Mouse (Mus musculus) lung, embryonic 15.5 days (tissue): Measurements from ENCODE around the gene Nell2. TPM values are rescaled to one million over a fixed set of nuclear protein-coding genes. Genes with fewer than 3 reads are reported as not detected.

Experiments used
- ATAC-seq: fragments of 200-750 bp; cut with Nextera tagmentation; 2 replicates; pipeline ENCODE4 v1.8.0; 2017; ENCODE audit warnings: moderate number of reproducible peaks, borderline replicate concordance; ENCODE audit not compliant: low FRiP score, low TSS enrichment; ENCODE audit errors: extremely low read depth
- H3K27ac ChIP-seq: fragments of 300-500 bp; sonication (generic); 2 replicates; pipeline ENCODE4 v1.5.1; 2015; ENCODE audit warnings: moderate library complexity, mild to moderate bottlenecking, inconsistent platforms
- H3K27me3 ChIP-seq: fragments of 300-500 bp; sonication (generic); 2 replicates; pipeline ENCODE4 v1.6.1; 2015; ENCODE audit warnings: inconsistent platforms
- H3K36me3 ChIP-seq: fragments of 300-500 bp; sonication (generic); 2 replicates; pipeline ENCODE4 v1.6.1; 2015; ENCODE audit warnings: inconsistent platforms
- H3K4me1 ChIP-seq: fragments of 300-500 bp; sonication (generic); 2 replicates; pipeline ENCODE4 v1.6.1; 2015; ENCODE audit warnings: inconsistent platforms
- H3K4me2 ChIP-seq: fragments of 300-500 bp; sonication (generic); 2 replicates; pipeline ENCODE4 v1.6.1; 2015; ENCODE audit warnings: inconsistent platforms, mild to moderate bottlenecking, moderate library complexity
- H3K4me3 ChIP-seq: fragments of 300-500 bp; sonication (generic); 2 replicates; pipeline ENCODE4 v1.5.1; 2015; ENCODE audit warnings: mild to moderate bottlenecking, inconsistent platforms
- H3K9ac ChIP-seq: fragments of 300-500 bp; sonication (generic); 2 replicates; pipeline ENCODE4 v1.6.1; 2015; ENCODE audit warnings: inconsistent platforms
- H3K9me3 ChIP-seq: fragments of 300-500 bp; sonication (generic); 2 replicates; pipeline ENCODE4 v1.6.1; 2016; ENCODE audit warnings: inconsistent platforms
- WGBS: fragments of 180-500 bp; shearing (Covaris S2); methylation state at CpG from one replicate; pipeline ENCODE4 v1.1.7; 2015; 5-methylcytosine and 5-hydroxymethylcytosine counted together
- polyA plus RNA-seq: library from polyadenylated mRNA; unstranded; fragments of >200 nt; fragmentation: Nextera tagmentation; extraction: Ambion mirVana; gene quantifications from 2 replicates; pipeline ENCODE4 v1.2.1, GENCODE M21; 2015

Nell2 gene
- polyA plus RNA-seq, 1 experiment from 2014 or later: 1.8 TPM

GRCm38 (mm10) chr15:95135926-95136609 is 392.3 kb downstream of the Nell2 start:
- 86% methylated on average over 17 of the region's 17 CpGs for WGBS
- no peaks in the 10 kb centered on the region for H3K27me3 ChIP-seq
- no peak overlapping the region for H3K9ac ChIP-seq
- peak; percentile 57; the same call in 1 of the 2 replicates for ATAC-seq
- H3K27ac ChIP-seq: no peak overlapping the region
- no peaks in the 10 kb centered on the region for H3K9me3 ChIP-seq
- no peaks in the 10 kb centered on the region for H3K4me1 ChIP-seq
- no peak overlapping the region for H3K4me3 ChIP-seq
- no peak overlapping the region for H3K4me2 ChIP-seq
- no peaks in the 10 kb centered on the region for H3K36me3 ChIP-seq

GRCm38 (mm10) chr15:95131401-95131800 is 397.0 kb downstream of the Nell2 start:
- H3K36me3 ChIP-seq: no peaks in the 10 kb centered on the region
- 72% methylated on average over 4 of the region's 4 CpGs for WGBS
- ATAC-seq: no peak

GRCm38 (mm10) chr15:95108626-95109025 is 419.7 kb downstream of the Nell2 start:
- H3K4me3 ChIP-seq: no peak overlapping the region
- H3K27ac ChIP-seq: no peak overlapping the region
- no peaks in the 10 kb centered on the region for H3K27me3 ChIP-seq
- no peak for ATAC-seq
- WGBS: 86% methylated on average over 4 of the region's 4 CpGs
- no peaks in the 10 kb centered on the region for H3K9me3 ChIP-seq
- no peak overlapping the region for H3K4me2 ChIP-seq
- no peak overlapping the region for H3K9ac ChIP-seq
- no peaks in the 10 kb centered on the region for H3K36me3 ChIP-seq
- H3K4me1 ChIP-seq: no peaks in the 10 kb centered on the region

More at GRCm38 (mm10) chr15:95131401-95131800, 397.0 kb downstream of the Nell2 start:
- no peaks in the 10 kb centered on the region for H3K4me1 ChIP-seq
- no peak overlapping the region for H3K4me3 ChIP-seq
- H3K9ac ChIP-seq: no peak overlapping the region
- H3K27me3 ChIP-seq: no peaks in the 10 kb centered on the region
- H3K4me2 ChIP-seq: no peak overlapping the region
- no peaks in the 10 kb centered on the region for H3K9me3 ChIP-seq
- H3K27ac ChIP-seq: no peak overlapping the region

GRCm38 (mm10) chr15:95107246-95107809 is 421.0 kb downstream of the Nell2 start:
- WGBS: 67% methylated on average over 8 of the region's 8 CpGs
- H3K4me1 ChIP-seq: no peaks in the 10 kb centered on the region
- H3K36me3 ChIP-seq: no peaks in the 10 kb centered on the region
- no peak overlapping the region for H3K27ac ChIP-seq
- no peak overlapping the region for H3K9ac ChIP-seq
- no peak for ATAC-seq
- H3K27me3 ChIP-seq: no peaks in the 10 kb centered on the region
- no peak overlapping the region for H3K4me2 ChIP-seq
- no peaks in the 10 kb centered on the region for H3K9me3 ChIP-seq
- no peak overlapping the region for H3K4me3 ChIP-seq

- no peak overlapping the region for H3K27ac ChIP-seq
- no peaks in the 10 kb centered on the region for H3K36me3 ChIP-seq
- no peak overlapping the region for H3K4me2 ChIP-seq
- no peak for ATAC-seq
- no peaks in the 10 kb centered on the region for H3K9me3 ChIP-seq
- H3K9ac ChIP-seq: no peak overlapping the region
- no peak overlapping the region for H3K4me3 ChIP-seq
- H3K27me3 ChIP-seq: no peaks in the 10 kb centered on the region
- H3K4me1 ChIP-seq: no peaks in the 10 kb centered on the region
These were observed 426.8 kb downstream of the Nell2 start for GRCm38 (mm10) chr15:95101522-95101921.

- Histone ChIP-seq H3K9ac (no peak overlapping the region), H3K9me3 (no peaks in the 10 kb centered on the region), H3K4me2 (no peak overlapping the region), H3K27me3 (no peaks in the 10 kb centered on the region), H3K36me3 (no peaks in the 10 kb centered on the region), H3K4me1 (no peaks in the 10 kb centered on the region), H3K4me3 (no peak overlapping the region), H3K27ac (no peak overlapping the region)
- ATAC-seq: no peak
- WGBS: 86% methylated on average over 7 of the region's 7 CpGs
These were observed 428.2 kb downstream of the Nell2 start for GRCm38 (mm10) chr15:95100133-95100532.

- no peaks in the 10 kb centered on the region for H3K36me3 ChIP-seq
- no peaks in the 10 kb centered on the region for H3K9me3 ChIP-seq
- H3K9ac ChIP-seq: no peak overlapping the region
- no peak overlapping the region for H3K4me3 ChIP-seq
- H3K4me2 ChIP-seq: no peak overlapping the region
- ATAC-seq: no peak
- WGBS: 58% methylated on average over 7 of the region's 7 CpGs
- no peak overlapping the region for H3K27ac ChIP-seq
- no peaks in the 10 kb centered on the region for H3K4me1 ChIP-seq
- no peaks in the 10 kb centered on the region for H3K27me3 ChIP-seq
These were observed 442.4 kb downstream of the Nell2 start for GRCm38 (mm10) chr15:95085962-95086361.

DNA sequence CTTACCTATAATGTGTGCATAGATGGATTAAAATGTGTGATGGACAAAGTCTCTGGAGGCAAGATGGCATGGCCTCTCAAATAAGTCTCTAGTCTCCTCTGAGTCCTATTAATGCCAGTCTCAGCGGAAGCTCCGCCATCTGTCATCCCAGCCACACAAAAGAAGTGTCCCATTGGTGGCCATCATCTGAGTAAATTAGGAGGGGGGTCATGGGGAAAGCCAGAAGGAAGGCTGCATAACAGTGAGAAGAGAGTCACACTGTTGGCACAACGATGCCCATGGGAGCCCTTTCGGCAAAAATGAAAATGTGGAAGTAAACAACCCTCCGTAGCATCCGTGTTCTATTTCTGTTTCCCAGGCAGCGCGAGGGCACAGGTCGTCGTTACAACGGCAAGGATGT is 446.7 kb downstream of the Nell2 start:
- Histone ChIP-seq H3K27me3 (no peaks in the 10 kb centered on the region), H3K9ac (no peak overlapping the region), H3K4me1 (no peaks in the 10 kb centered on the region), H3K4me2 (no peak overlapping the region), H3K4me3 (no peak overlapping the region), H3K27ac (no peak overlapping the region), H3K9me3 (no peaks in the 10 kb centered on the region), H3K36me3 (no peaks in the 10 kb centered on the region)
- ATAC-seq: no peak
- WGBS: 87% methylated on average over 11 of the region's 11 CpGs

GRCm38 (mm10) chr15:95075356-95075755 is 453.0 kb downstream of the Nell2 start:
- H3K4me3 ChIP-seq: no peak overlapping the region
- no peak overlapping the region for H3K4me2 ChIP-seq
- no peak overlapping the region for H3K9ac ChIP-seq
- 86% methylated on average over 12 of the region's 12 CpGs for WGBS
- H3K9me3 ChIP-seq: no peaks in the 10 kb centered on the region
- H3K27me3 ChIP-seq: no peaks in the 10 kb centered on the region
- H3K36me3 ChIP-seq: no peaks in the 10 kb centered on the region
- H3K27ac ChIP-seq: no peak overlapping the region
- ATAC-seq: no peak
- no peaks in the 10 kb centered on the region for H3K4me1 ChIP-seq

- no peaks in the 10 kb centered on the region for H3K9me3 ChIP-seq
- no peak for ATAC-seq
- no peaks in the 10 kb centered on the region for H3K36me3 ChIP-seq
- no peaks in the 10 kb centered on the region for H3K4me1 ChIP-seq
- H3K27ac ChIP-seq: no peak overlapping the region
- no peak overlapping the region for H3K4me2 ChIP-seq
- no peak overlapping the region for H3K4me3 ChIP-seq
- H3K27me3 ChIP-seq: no peaks in the 10 kb centered on the region
- 87% methylated on average over 7 of the region's 7 CpGs for WGBS
- H3K9ac ChIP-seq: no peak overlapping the region
These were observed 457.5 kb downstream of the Nell2 start for GRCm38 (mm10) chr15:95070881-95071280.

GRCm38 (mm10) chr15:95068799-95069198 is 459.6 kb downstream of the Nell2 start:
- no peaks in the 10 kb centered on the region for H3K27me3 ChIP-seq

DNA sequence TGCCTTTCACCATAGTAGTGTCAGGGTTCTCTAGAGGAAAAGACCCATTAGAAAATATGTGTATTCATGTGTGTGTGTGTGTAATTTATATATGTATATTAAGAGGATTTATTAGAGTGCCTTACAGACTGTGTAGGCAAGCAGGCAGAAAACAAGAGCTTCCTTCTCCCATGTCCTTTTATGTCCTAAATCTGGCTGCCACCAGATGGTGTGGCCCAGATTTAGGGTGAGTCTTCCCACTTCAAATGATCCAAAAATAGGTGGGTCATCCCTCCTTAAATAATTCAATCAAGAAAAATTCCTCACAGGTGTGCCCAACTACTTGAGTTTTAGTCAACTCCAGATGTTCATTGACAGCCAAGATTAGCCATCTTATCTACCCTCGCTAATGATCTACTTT is 460.3 kb downstream of the Nell2 start:
- 76% methylated on average over 1 of the region's 1 CpGs for WGBS
- no peak for ATAC-seq
- Histone ChIP-seq H3K9ac (no peak overlapping the region), H3K4me2 (no peak overlapping the region), H3K9me3 (no peaks in the 10 kb centered on the region), H3K27ac (no peak overlapping the region), H3K36me3 (no peaks in the 10 kb centered on the region), H3K27me3 (no peaks in the 10 kb centered on the region), H3K4me1 (no peaks in the 10 kb centered on the region), H3K4me3 (no peak overlapping the region)

More at GRCm38 (mm10) chr15:95068799-95069198, 459.6 kb downstream of the Nell2 start:
- H3K4me1 ChIP-seq: no peaks in the 10 kb centered on the region
- ATAC-seq: no peak
- no peak overlapping the region for H3K27ac ChIP-seq
- no peak overlapping the region for H3K4me3 ChIP-seq
- no peak overlapping the region for H3K4me2 ChIP-seq
- WGBS: 77% methylated on average over 1 of the region's 1 CpGs
- H3K36me3 ChIP-seq: no peaks in the 10 kb centered on the region
- no peaks in the 10 kb centered on the region for H3K9me3 ChIP-seq
- no peak overlapping the region for H3K9ac ChIP-seq
